Mouse (Mus musculus) thymus, postnatal 10 days (tissue): ENCODE data around the gene Lpar6.
A peak's percentile ranks its signal among the peaks of the same experiment; 100 is the strongest.

Experiments used
- DNase-seq, 2 experiments: peaks; one replicate each; pipeline ENCODE4 v3.0.0; 2021; ENCODE audit warnings: low spot score in 2 of 2

Gene Lpar6

DNA sequence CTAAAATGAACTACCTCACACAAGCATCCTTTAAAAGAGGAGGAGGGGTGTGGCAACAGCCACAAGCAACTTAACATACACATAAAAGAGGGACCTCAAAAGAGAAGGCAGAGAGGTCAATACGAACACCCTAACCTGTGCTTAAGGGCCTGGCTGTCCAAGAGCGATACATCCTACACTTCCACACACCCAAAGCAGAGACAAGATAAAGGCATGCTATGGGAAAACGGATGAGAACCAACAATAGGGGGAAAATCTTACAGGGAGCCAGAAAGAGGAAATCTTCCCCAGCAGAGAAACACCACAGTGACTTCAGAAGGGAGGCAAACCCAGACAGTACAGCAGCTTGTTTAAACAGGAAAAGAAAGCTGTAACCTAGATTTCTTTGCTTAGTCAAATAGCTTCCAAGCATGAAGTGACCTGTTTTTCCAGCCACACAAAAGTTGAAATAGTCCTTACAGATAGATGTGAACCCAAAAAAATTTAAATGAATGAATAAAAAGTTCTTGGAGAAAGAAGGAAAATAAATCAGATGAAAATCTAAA, 17.8 kb downstream of the Lpar6 start:
- peak in 1 of 2 experiments; percentile 45 for DNase-seq

- DNase-seq, result no peak
Measured at GRCm38 (mm10) chr14:73257348-73257747, 19.7 kb downstream of the Lpar6 start.

GRCm38 (mm10) chr14:73258181-73258580, 20.5 kb downstream of the Lpar6 start:
- DNase-seq, result no peak

DNA sequence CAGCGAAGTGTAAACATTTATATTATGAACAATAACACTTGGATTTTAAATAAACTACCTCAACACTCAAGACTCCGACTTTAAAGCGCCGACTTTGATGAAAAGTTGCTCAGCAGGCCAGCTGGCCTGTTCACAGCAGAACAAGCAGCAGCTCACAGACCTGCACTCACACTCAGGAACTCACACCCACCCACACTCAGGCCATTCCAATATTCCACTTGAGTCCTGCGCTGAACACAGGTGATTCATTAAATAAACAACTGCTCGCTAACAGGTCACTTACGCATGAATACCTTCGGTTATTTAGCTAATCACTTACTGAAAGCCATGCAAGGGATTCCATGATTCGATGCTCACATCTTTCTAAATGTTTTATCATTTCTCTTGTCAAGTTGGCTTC, 24.5 kb downstream of the Lpar6 start:
- no peak for DNase-seq

DNA sequence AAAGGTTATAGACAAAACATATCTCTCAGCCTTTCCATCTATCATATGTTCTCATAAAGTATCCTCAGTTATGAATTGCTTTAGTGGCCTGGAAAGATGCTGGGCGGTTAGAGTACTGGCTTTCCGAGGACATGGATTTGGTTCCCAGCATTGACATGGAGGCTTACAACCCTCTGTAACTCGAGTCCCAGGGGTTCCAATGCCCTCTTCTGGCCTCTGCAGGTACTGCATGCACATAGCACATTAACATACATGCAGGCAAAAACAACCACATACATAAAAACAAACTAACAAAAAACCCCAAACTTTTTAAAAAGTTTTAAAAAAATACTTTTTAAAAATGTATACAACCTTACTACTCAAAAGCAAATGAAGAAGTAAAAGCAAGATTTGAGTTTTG, 28.5 kb downstream of the Lpar6 start:
- peak in 1 of 2 experiments; percentile 34 for DNase-seq

DNA sequence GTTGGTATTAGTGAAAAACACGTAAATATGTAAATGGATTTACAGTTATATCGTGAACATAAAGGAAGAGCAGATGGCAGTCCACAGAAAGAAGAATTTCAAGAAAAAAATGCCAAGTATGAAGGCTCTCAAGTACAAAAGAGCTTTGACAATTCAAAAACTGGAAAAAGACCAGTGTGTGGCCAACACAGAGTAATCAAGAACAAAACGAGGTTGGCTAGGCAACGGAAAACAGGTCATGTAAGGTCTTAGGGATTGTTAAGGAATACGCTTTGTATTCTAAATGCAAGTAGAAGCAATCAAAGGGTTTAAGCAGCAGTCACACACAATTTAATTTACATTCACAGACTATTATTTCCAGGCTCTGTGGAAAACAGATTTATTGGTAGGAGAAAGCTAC, 34.1 kb downstream of the Lpar6 start:
- DNase-seq, result no peak

- no peak for DNase-seq
Measured at GRCm38 (mm10) chr14:73279096-73279495, 41.4 kb downstream of the Lpar6 start.

DNA sequence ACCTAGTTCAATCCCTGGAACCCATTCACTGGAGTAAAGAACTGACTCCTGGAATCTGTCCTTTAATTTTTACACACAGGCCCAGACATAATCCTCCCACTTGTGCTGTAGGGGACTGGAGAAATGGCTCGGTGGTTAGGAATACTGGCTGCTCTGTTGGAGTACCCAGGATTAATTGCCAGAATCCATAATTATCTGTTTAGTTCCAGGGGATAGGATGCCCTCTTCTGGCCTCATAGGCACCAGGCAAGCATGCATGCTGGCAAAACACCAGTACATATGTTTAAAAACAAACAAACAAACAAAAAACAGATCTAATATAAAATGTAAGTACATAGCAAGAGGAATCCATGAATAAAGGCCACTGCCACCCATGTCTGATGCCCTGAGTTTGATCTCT, 43.3 kb downstream of the Lpar6 start:
- DNase-seq, result no peak

- DNase-seq, result no peak
Measured at GRCm38 (mm10) chr14:73289915-73290314, 52.2 kb downstream of the Lpar6 start.

- no peak for DNase-seq
Measured at GRCm38 (mm10) chr14:73292434-73292833, 54.7 kb downstream of the Lpar6 start.
